Mouse (Mus musculus) retina, postnatal 7 days (tissue): ENCODE data around the gene Mup9.
"Not testable (repeated sequence)": the region's sequence is repeated elsewhere in the genome, so short reads cannot be mapped to it uniquely, and the experiment has no call there.

Experiments
- DNase-seq: peaks from one replicate; pipeline ENCODE4 v3.0.0-alpha.2; 2012; ENCODE audit warnings: low read depth, low spot score

Mup9 gene

GRCm38 (mm10) chr4:60421852-60422251 lies at the start of gene Mup9:
TSS of gene Mup9 (minus strand) at chr4:60421952.
- not testable (repeated sequence) for DNase-seq
